ENCODE assay signal across 16 mouse cellular contexts in the genomic region with DNA sequence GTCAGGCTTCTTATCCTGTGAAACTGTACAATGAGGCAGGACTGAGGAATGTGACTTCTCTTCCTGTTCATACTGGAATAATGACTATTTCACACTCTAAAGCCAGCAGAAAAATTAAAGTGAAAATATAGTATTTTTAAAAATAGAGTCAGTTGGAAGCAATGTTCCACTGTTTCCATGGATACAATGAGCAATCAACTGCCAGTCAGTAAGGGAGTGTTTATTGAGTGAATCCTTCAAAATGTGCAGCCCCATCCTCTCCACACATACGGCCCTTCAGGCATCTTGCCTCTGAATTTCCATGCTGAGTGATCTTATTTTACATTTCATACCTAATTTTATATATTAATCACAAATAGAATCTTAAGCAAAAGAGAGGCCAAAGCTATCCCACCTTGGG. TPM values are rescaled to one million over a fixed set of nuclear protein-coding genes. Genes with fewer than 3 reads are reported as not detected.
"Had no signal": no experiment of that assay in that cellular context is flagged by ENCODE, and none has a peak within 500 bp of the region (broad histone marks: within the 10 kb centered on the region; RNA-seq: fewer than 3 reads in every experiment).

No protein-coding gene starts in this region.

- ATAC-seq: intestine, postnatal 0 days; lung, postnatal 0 days had no signal

- H3K27ac ChIP-seq: limb, embryonic 10.5 days; liver, embryonic 15.5 days; midbrain, embryonic 10.5 days; neural tube, embryonic 15.5 days had no signal

- H3K4me1 ChIP-seq: limb, embryonic 10.5 days; liver, embryonic 15.5 days; midbrain, embryonic 10.5 days; neural tube, embryonic 15.5 days had no signal

- DNase-seq: kidney, adult 8-10 months; kidney, postnatal 25 days; lung, adult 2 months; lung, postnatal 36 days; right cerebral cortex, adult 18-20 months; right cerebral cortex, postnatal 25 days; thymus, postnatal 4 days had no signal

- H3K4me2 ChIP-seq: liver, embryonic 11.5 days; liver, embryonic 15.5 days; neural tube, embryonic 15.5 days had no signal

- H3K9ac ChIP-seq: liver, embryonic 15.5 days; neural tube, embryonic 15.5 days had no signal

- H3K27me3 ChIP-seq: liver, embryonic 15.5 days; neural tube, embryonic 15.5 days had no signal

- H3K36me3 ChIP-seq: limb, embryonic 10.5 days; liver, embryonic 15.5 days; midbrain, embryonic 10.5 days; neural tube, embryonic 15.5 days had no signal

- H3K4me3 ChIP-seq: limb, embryonic 10.5 days; liver, embryonic 15.5 days; midbrain, embryonic 10.5 days; myocyte; neural tube, embryonic 15.5 days had no signal

- H3K9me3 ChIP-seq: limb, embryonic 10.5 days; liver, embryonic 15.5 days; midbrain, embryonic 10.5 days; neural tube, embryonic 15.5 days had no signal

RNA-seq across cellular contexts. Expression of gene Rgs7, which starts 58.3 kb away (rescaled TPM):
- total RNA-seq: megakaryocyte, adult 5-6 weeks had no signal
- polyA plus RNA-seq: limb, embryonic 10.5 days; liver, embryonic 15.5 days had no signal
